Mouse (Mus musculus) inflammation-experienced regulatory T-cells, adult 6 months (primary cell): ENCODE results near the gene Trip11. TPM values are rescaled to one million over a fixed set of nuclear protein-coding genes. Genes with fewer than 3 reads are reported as not detected.
"Not testable (repeated sequence)": the region's sequence is repeated elsewhere in the genome, so short reads cannot be mapped to it uniquely, and the experiment has no call there.

ENCODE experiments used
- ATAC-seq: one replicate; pipeline ENCODE4 v1.8.0; 2017
- polyA plus RNA-seq, 3 experiments: library from polyadenylated mRNA; unstranded; fragments of 100-300 nt; shearing (Covaris generic); gene quantifications; one replicate each; pipeline ENCODE4 v1.2.1; 2017

Gene Trip11
- polyA plus RNA-seq: 10 to 100 TPM; 52.4 to 80.6 (median 67.9) TPM

- peak; percentile 93 for ATAC-seq
These were observed at the start of gene Trip11 for GRCm38 (mm10) chr12:101912626-101913490. Trip11 (minus strand) TSS chr12:101913267.

GRCm38 (mm10) chr12:101958960-101959780 lies 46.1 kb upstream of the Trip11 start:
- not testable (repeated sequence) for ATAC-seq

GRCm38 (mm10) chr12:101958556-101958955 lies 45.5 kb upstream of the Trip11 start:
- no peak for ATAC-seq

- peak; percentile 97 for ATAC-seq
These were observed 45.0 kb upstream of the Trip11 start, which contains the start of gene Atxn3 for GRCm38 (mm10) chr12:101957942-101958544. Atxn3 (minus strand) TSS chr12:101958246.

GRCm38 (mm10) chr12:101957079-101957941 lies 44.2 kb upstream of the Trip11 start:
- no peak for ATAC-seq

- not testable (repeated sequence) for ATAC-seq
These were observed 42.8 kb upstream of the Trip11 start for GRCm38 (mm10) chr12:101955821-101956220.

- ATAC-seq: no peak
These were observed 35.7 kb upstream of the Trip11 start for GRCm38 (mm10) chr12:101948801-101949200.

GRCm38 (mm10) chr12:101947986-101948385 lies 34.9 kb upstream of the Trip11 start:
- no peak for ATAC-seq

- no peak for ATAC-seq
These were observed 24.5 kb upstream of the Trip11 start for GRCm38 (mm10) chr12:101937572-101937971.

- no peak for ATAC-seq
These were observed 22.2 kb upstream of the Trip11 start for GRCm38 (mm10) chr12:101935223-101935622.

GRCm38 (mm10) chr12:101928423-101928822 lies 15.4 kb upstream of the Trip11 start:
- no peak for ATAC-seq

- no peak for ATAC-seq
These were observed 9.2 kb upstream of the Trip11 start for GRCm38 (mm10) chr12:101922313-101922712.

GRCm38 (mm10) chr12:101919847-101920246 lies 6.8 kb upstream of the Trip11 start:
- ATAC-seq: no peak

- no peak for ATAC-seq
These were observed 4.1 kb upstream of the Trip11 start for GRCm38 (mm10) chr12:101917165-101917564.

GRCm38 (mm10) chr12:101911346-101911745 lies 1.7 kb downstream of the Trip11 start:
- no peak for ATAC-seq

GRCm38 (mm10) chr12:101910360-101910759 lies 2.7 kb downstream of the Trip11 start:
- ATAC-seq: no peak

GRCm38 (mm10) chr12:101905817-101906216 lies 7.2 kb downstream of the Trip11 start:
- ATAC-seq: peak; percentile 69

GRCm38 (mm10) chr12:101904906-101905305 lies 8.2 kb downstream of the Trip11 start:
- ATAC-seq: no peak

GRCm38 (mm10) chr12:101904170-101904569 lies 8.9 kb downstream of the Trip11 start:
- ATAC-seq: no peak

GRCm38 (mm10) chr12:101899671-101900245 lies 13.3 kb downstream of the Trip11 start:
- ATAC-seq: no peak

- no peak for ATAC-seq
These were observed 14.1 kb downstream of the Trip11 start for GRCm38 (mm10) chr12:101898966-101899365.
